Mouse (Mus musculus) ES-Bruce4 (cell line): ENCODE measurements around the gene Itga5.

ENCODE experiments used
- CTCF ChIP-seq: IDR thresholded peaks from one replicate; pipeline ENCODE4 v1.8.1; 2011; ENCODE audit warnings: low read depth, low read length
- EP300 ChIP-seq: IDR thresholded peaks from 2 replicates; pipeline ENCODE4 v1.6.1; 2011; ENCODE audit warnings: low read depth, low read length; ENCODE audit not compliant: insufficient read depth

DNA sequence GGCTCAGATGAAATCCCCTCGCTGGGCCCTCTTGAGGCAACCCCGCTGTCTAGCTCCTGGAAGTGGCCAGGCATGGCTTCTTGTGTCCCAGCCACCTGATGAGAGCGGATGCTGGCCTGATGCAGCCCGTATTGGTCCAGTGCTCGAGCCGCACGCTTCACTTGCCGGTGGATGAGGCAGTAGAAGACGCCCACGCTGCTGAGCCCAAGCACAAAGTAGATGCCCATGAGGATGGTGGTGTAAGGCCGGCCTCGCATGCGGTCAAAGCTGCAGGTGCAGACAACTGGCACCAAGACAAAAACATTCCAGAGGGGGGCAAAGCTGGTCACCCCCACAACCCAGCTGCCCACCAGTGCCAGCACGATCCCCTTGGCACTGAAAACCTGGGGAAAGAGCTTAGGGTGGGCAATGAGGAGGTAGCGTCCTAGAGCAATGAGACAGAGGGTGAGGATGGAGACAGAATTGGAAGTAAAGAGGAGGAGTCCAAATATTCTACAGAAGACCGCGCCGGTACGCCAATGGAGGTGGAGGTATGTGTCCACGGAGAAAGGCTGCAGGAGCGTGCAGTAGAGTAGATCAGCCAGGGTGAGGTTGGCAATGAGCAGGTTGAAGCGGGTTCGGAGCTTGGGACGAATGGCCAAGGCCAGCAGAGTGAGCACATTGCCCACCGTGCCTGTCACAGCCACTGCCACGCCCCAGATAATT lies 57.5 kb downstream of the Itga5 start:
- TF ChIP-seq EP300 (no peak), CTCF (no peak)
